ENCODE assay signal across 7 mouse cellular contexts in genomic region chr10:60686641-60686975, GRCm38 (mm10). TPM values are rescaled to one million over a fixed set of nuclear protein-coding genes. Genes with fewer than 3 reads are reported as not detected.
DNase-seq lines count a peak whose midpoint lies in the region; ATAC-seq and TF ChIP-seq lines count a peak whose summit lies in the region.

No protein-coding gene starts in this region.

- no peaks in the 10 kb centered on the region for H3K36me3 ChIP-seq in lung, postnatal 0 days (ENCODE audit: insufficient read depth, low read length)
- H3K36me3 ChIP-seq in forebrain, embryonic 12.5 days (replicated peaks) = no peaks in the 10 kb centered on the region
- no peaks in the 10 kb centered on the region for H3K36me3 ChIP-seq in intestine, embryonic 14.5 days (ENCODE audit: control insufficient read depth, insufficient read depth, low read length)
- H3K36me3 ChIP-seq in neural tube, embryonic 14.5 days (ENCODE audit: control insufficient read depth, insufficient read depth, low read length) = no peaks in the 10 kb centered on the region

- TF ChIP-seq POLR2A in lung, adult 2 months (IDR thresholded peaks at IDR 0.05; ENCODE audit: borderline replicate concordance, extremely low read depth, low read depth, low read length) = no peak

- no peak for ATAC-seq in lung, postnatal 0 days
- ATAC-seq in forebrain, embryonic 12.5 days (ENCODE audit: low FRiP score) = no peak
- no peak; the same call in 1 of the 2 replicates for ATAC-seq in intestine, embryonic 14.5 days (replicated peaks; ENCODE audit: low FRiP score, low TSS enrichment, low read depth)
- ATAC-seq in neural tube, embryonic 14.5 days (ENCODE audit: low read depth) = no peak

- under 1% methylated on average over 36 of the region's 37 CpGs for WGBS in lung, postnatal 0 days
- 1% methylated on average over 37 of the region's 37 CpGs for WGBS in lung, adult 2 months
- 0% methylated on average over 37 of the region's 37 CpGs for WGBS in forebrain, embryonic 12.5 days
- WGBS in intestine, embryonic 14.5 days = under 1% methylated on average over 32 of the region's 37 CpGs
- 0% methylated on average over 18 of the region's 37 CpGs for whole genome bisulfite sequencing in neural tube, embryonic 14.5 days

- no peak for DNase-seq in lung, postnatal 0 days (ENCODE audit: low spot score)
- no peak for DNase-seq in lung, adult 2 months
- DNase-seq in intestine, embryonic 14.5 days (ENCODE audit: low spot score) = peak; percentile 72
- no peak for DNase-seq in right cerebral cortex, postnatal 36 days (ENCODE audit: low spot score in 2 of 2)
- no peak for DNase-seq in MN1 (ENCODE audit: low spot score)

- no peak overlapping the region for H3K9ac ChIP-seq in lung, postnatal 0 days (replicated peaks; ENCODE audit: low read depth)
- H3K9ac ChIP-seq in forebrain, embryonic 12.5 days = peak overlapping the region; percentile 55
- H3K9ac ChIP-seq in intestine, embryonic 14.5 days (ENCODE audit: low read length) = no peak overlapping the region
- peak overlapping the region; percentile 60; the same call in 1 of the 2 replicates for H3K9ac ChIP-seq in neural tube, embryonic 14.5 days (replicated peaks; ENCODE audit: low read depth, low read length)

- no peak for TF ChIP-seq EP300 in lung, postnatal 0 days (IDR thresholded peaks at IDR 0.05)

- peak overlapping the region; percentile 99 for H3K4me2 ChIP-seq in lung, postnatal 0 days (replicated peaks; ENCODE audit: low read depth, low read length)
- H3K4me2 ChIP-seq in forebrain, embryonic 12.5 days = peak overlapping the region; percentile 99
- H3K4me2 ChIP-seq in intestine, embryonic 14.5 days (ENCODE audit: low read length) = peak overlapping the region; percentile 82
- H3K4me2 ChIP-seq in neural tube, embryonic 14.5 days (ENCODE audit: low read depth, low read length) = peak overlapping the region; percentile 100

- H3K4me1 ChIP-seq in lung, postnatal 0 days (ENCODE audit: insufficient read depth, low read depth, low read length) = peaks cover 2% of the 10 kb centered on the region; the same call in 1 of the 2 replicates
- no peaks in the 10 kb centered on the region for H3K4me1 ChIP-seq in lung, adult 2 months (ENCODE audit: control insufficient read depth, insufficient read depth, low read length)
- H3K4me1 ChIP-seq in forebrain, embryonic 12.5 days = peaks cover 19% of the 10 kb centered on the region
- peaks cover 8% of the 10 kb centered on the region for H3K4me1 ChIP-seq in intestine, embryonic 14.5 days (replicated peaks; ENCODE audit: control insufficient read depth, insufficient read depth, low read length)
- H3K4me1 ChIP-seq in neural tube, embryonic 14.5 days (ENCODE audit: control insufficient read depth, insufficient read depth, low read length) = peaks cover 17% of the 10 kb centered on the region

- H3K27ac ChIP-seq in lung, postnatal 0 days (ENCODE audit: low read length) = no peak overlapping the region
- H3K27ac ChIP-seq in forebrain, embryonic 12.5 days = no peak overlapping the region
- no peak overlapping the region for H3K27ac ChIP-seq in intestine, embryonic 14.5 days (ENCODE audit: low read depth)
- H3K27ac ChIP-seq in neural tube, embryonic 14.5 days (ENCODE audit: low read depth, low read length) = no peak overlapping the region

- TF ChIP-seq CTCF in lung, postnatal 0 days (IDR thresholded peaks at IDR 0.05) = no peak
- TF ChIP-seq CTCF in lung, adult 2 months (IDR thresholded peaks at IDR 0.05; ENCODE audit: insufficient read depth, low read length) = no peak

- H3K4me3 ChIP-seq in lung, postnatal 0 days (ENCODE audit: low read depth, low read length) = peak overlapping the region; percentile 48
- no peak overlapping the region for H3K4me3 ChIP-seq in lung, adult 2 months (replicated peaks; ENCODE audit: extremely low read depth, low read depth, low read length)
- peak overlapping the region; percentile 56 for H3K4me3 ChIP-seq in forebrain, embryonic 12.5 days (replicated peaks)
- H3K4me3 ChIP-seq in intestine, embryonic 14.5 days (ENCODE audit: low read depth, low read length) = peak overlapping the region; percentile 55
- H3K4me3 ChIP-seq in neural tube, embryonic 14.5 days (ENCODE audit: low read depth, low read length) = peak overlapping the region; percentile 57

- H3K27me3 ChIP-seq in lung, postnatal 0 days (replicated peaks; ENCODE audit: insufficient read depth, low read length) = peaks cover 41% of the 10 kb centered on the region
- H3K27me3 ChIP-seq in forebrain, embryonic 12.5 days = peaks cover 78% of the 10 kb centered on the region
- H3K27me3 ChIP-seq in intestine, embryonic 14.5 days (replicated peaks; ENCODE audit: control insufficient read depth, insufficient read depth, low read length) = peaks cover 59% of the 10 kb centered on the region
- H3K27me3 ChIP-seq in neural tube, embryonic 14.5 days (ENCODE audit: control insufficient read depth, insufficient read depth, low read length) = peaks cover 46% of the 10 kb centered on the region

- no peaks in the 10 kb centered on the region for H3K9me3 ChIP-seq in lung, postnatal 0 days (ENCODE audit: low read length)
- H3K9me3 ChIP-seq in forebrain, embryonic 12.5 days = no peaks in the 10 kb centered on the region
- no peaks in the 10 kb centered on the region for H3K9me3 ChIP-seq in intestine, embryonic 14.5 days (ENCODE audit: control insufficient read depth, low read length)
- H3K9me3 ChIP-seq in neural tube, embryonic 14.5 days (ENCODE audit: control insufficient read depth, low read length) = no peaks in the 10 kb centered on the region

RNA-seq across cellular contexts. Expression of gene Cdh23, which starts 9.7 kb away (rescaled TPM):
- polyA plus RNA-seq in lung, postnatal 0 days (2015; fragmentation: Nextera tagmentation; extraction: Ambion mirVana) = 0.35 and 0.58 TPM in 2 replicates
- 0.50 and 0.78 TPM in 2 replicates for polyA plus RNA-seq in lung, adult 2 months (2012; rRNA removed)
- 1.6 and 2.5 TPM in 2 replicates for polyA plus RNA-seq in forebrain, embryonic 12.5 days (2016; fragmentation: Nextera tagmentation; extraction: Ambion mirVana)
- polyA plus RNA-seq in intestine, embryonic 14.5 days (2014; fragmentation: Nextera tagmentation; extraction: Ambion mirVana) = 0.78 and 1.0 TPM in 2 replicates
- polyA plus RNA-seq in neural tube, embryonic 14.5 days (2014; fragmentation: Nextera tagmentation; extraction: Ambion mirVana) = 6.0 and 15.4 TPM in 2 replicates

Comparison
In these comparisons a context has a peak if more than half of its experiments do, and no peak if none do; other contexts are left out.
1. H3K9ac ChIP-seq: peak in forebrain, embryonic 12.5 days (single experiment) and neural tube, embryonic 14.5 days (single experiment); none in lung, postnatal 0 days (single experiment) and intestine, embryonic 14.5 days (single experiment).
2. Peak in every context shown above with its lines, with median percentiles within 50 percentile points of each other: H3K4me2 ChIP-seq.